Mouse (Mus musculus): ENCODE measurements at regions not wholly inside any gene's neighbourhood (a gene's known extent, or its start where the extent isn't known, plus 50 kb on each side); places are given as distances from the start of the nearest gene placed in this dataset.

- H3K27me3 ChIP-seq, result no peaks in the 10 kb centered on the region
- DNase-seq (ENCODE audit: low read depth, low spot score) (no peak), ATAC-seq (no peak)
- POLR2A ChIA-PET, result no interaction called here
- CTCF ChIA-PET, result no interaction called here
- TF ChIP-seq CTCF (IDR thresholded peaks at IDR 0.05), result no peak
- in situ Hi-C loops (cut with MboI; ENCODE audit: low pct_unique_long_range_greater_than_20kb), result no loop called here
These were observed 383.3 kb downstream of the Amd2 start for GRCm38 (mm10) chr10:35328319-35328862.

GRCm38 (mm10) chr10:35298775-35299174, 412.9 kb downstream of the Amd2 start:
- ChIA-PET CTCF (no interaction called here), POLR2A (no interaction called here)
- no peaks in the 10 kb centered on the region for H3K27me3 ChIP-seq
- in situ Hi-C loops (cut with MboI; ENCODE audit: low pct_unique_long_range_greater_than_20kb), result loop anchor here (25.0 kb wide), 1 partner anchor 861 kb away; no protein-coding TSS in a partner anchor
- TF ChIP-seq CTCF (IDR thresholded peaks at IDR 0.05), result no peak
- DNase-seq (ENCODE audit: low read depth, low spot score) (no peak), ATAC-seq (no peak)

- POLR2A ChIA-PET, result no interaction called here
- ATAC-seq (no peak), DNase-seq (ENCODE audit: low read depth, low spot score) (no peak)
- CTCF ChIA-PET, result no interaction called here
- in situ Hi-C loops (cut with MboI; ENCODE audit: low pct_unique_long_range_greater_than_20kb), result no loop called here
- TF ChIP-seq CTCF (IDR thresholded peaks at IDR 0.05), result no peak
- H3K27me3 ChIP-seq, result no peaks in the 10 kb centered on the region
These were observed 446.6 kb downstream of the Amd2 start for GRCm38 (mm10) chr10:35265066-35265465.

GRCm38 (mm10) chr10:35236431-35236830, 475.3 kb downstream of the Amd2 start:
- ATAC-seq (no peak), DNase-seq (ENCODE audit: low read depth, low spot score) (no peak)
- CTCF ChIA-PET, result no interaction called here
- no peaks in the 10 kb centered on the region for H3K27me3 ChIP-seq
- TF ChIP-seq CTCF (IDR thresholded peaks at IDR 0.05), result no peak
- POLR2A ChIA-PET, result no interaction called here
- in situ Hi-C loops (cut with MboI; ENCODE audit: low pct_unique_long_range_greater_than_20kb), result no loop called here

DNA sequence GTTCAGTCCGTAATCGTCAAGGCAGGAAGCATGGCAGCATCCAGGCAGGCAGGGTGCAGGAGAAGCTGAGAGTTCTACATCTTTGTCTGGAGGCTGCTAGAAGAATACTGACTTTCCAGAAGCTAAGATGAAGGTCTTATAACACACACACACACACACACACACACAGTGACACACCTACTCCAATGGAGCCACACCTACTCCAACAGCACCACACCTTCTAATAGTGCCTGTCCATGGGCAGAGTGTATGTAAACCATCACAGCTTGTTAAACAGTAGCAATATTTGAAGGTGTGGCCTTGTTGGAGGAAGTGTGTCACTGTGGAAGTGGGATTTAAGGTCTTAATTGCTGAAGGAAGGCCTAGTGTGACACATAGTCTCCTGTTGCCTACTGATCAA, 476.4 kb downstream of the Amd2 start:
- ATAC-seq (no peak), DNase-seq (ENCODE audit: low read depth, low spot score) (no peak)
- POLR2A ChIA-PET, result no interaction called here
- TF ChIP-seq CTCF (IDR thresholded peaks at IDR 0.05), result no peak
- CTCF ChIA-PET, result no interaction called here
- H3K27me3 ChIP-seq, result no peaks in the 10 kb centered on the region
- in situ Hi-C loops (cut with MboI; ENCODE audit: low pct_unique_long_range_greater_than_20kb), result no loop called here

DNA sequence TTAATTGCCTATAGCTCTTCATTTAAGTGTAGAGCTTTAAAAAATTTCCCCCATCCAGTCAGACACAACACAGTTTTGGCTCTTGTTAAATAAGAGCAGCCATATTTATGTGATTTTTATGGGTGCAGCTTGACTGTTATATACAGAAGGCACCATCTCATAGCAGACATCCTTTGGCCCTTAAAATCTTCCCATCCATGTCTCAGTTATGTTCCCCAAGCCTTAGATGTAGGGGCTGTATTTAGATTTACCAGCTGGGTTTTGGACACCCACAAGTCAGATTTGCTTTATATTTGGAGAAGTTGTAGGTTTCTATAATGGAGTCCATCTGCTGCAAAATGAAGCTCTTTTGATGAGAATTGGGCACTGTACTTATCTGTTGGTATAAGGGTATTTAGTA, 482.2 kb downstream of the Amd2 start:
- DNase-seq (ENCODE audit: low read depth, low spot score) (no peak), ATAC-seq (no peak)
- H3K27me3 ChIP-seq, result no peaks in the 10 kb centered on the region
- no peak for TF ChIP-seq CTCF (IDR thresholded peaks at IDR 0.05)
- in situ Hi-C loops (cut with MboI; ENCODE audit: low pct_unique_long_range_greater_than_20kb), result no loop called here
- CTCF ChIA-PET, result no interaction called here
- POLR2A ChIA-PET, result interaction anchor here (0.6 kb wide), 1 partner anchor 211 kb away, joined by 4 read pairs; no protein-coding TSS in a partner anchor

Data from Patski (cell line).